Mouse (Mus musculus) cerebellum, adult 2 months (tissue): ENCODE results near the gene Noxred1. TPM values are rescaled to one million over a fixed set of nuclear protein-coding genes. Genes with fewer than 3 reads are reported as not detected.

Experiments used
- DNase-seq, 2 experiments: peaks; one replicate each; pipeline ENCODE4 v3.0.0; 2021
- H3K27ac ChIP-seq: fragments of 200-500 bp; 2 replicates; pipeline ENCODE4 v1.5.1; 2012; ENCODE audit warnings: low read length, control low read depth, inconsistent platforms; ENCODE audit not compliant: insufficient read depth
- H3K27me3 ChIP-seq: fragments of 200-500 bp; 2 replicates; pipeline ENCODE4 v1.6.1; 2012; ENCODE audit warnings: inconsistent platforms, mild to moderate bottlenecking, low read length, moderate library complexity; ENCODE audit not compliant: control insufficient read depth, insufficient read depth
- H3K4me1 ChIP-seq: fragments of 200-500 bp; 2 replicates; pipeline ENCODE4 v1.6.1; 2011; ENCODE audit warnings: low read length; ENCODE audit not compliant: control insufficient read depth, insufficient read depth
- H3K4me3 ChIP-seq: fragments of 200-500 bp; replicated peaks from 2 replicates; pipeline ENCODE3; 2011; ENCODE audit warnings: mild to moderate bottlenecking, low read depth, low read length, control low read depth; ENCODE audit not compliant: insufficient read depth
- CTCF ChIP-seq: fragments of 200-500 bp; IDR thresholded peaks from 2 replicates; pipeline ENCODE4 v1.5.1; 2011; ENCODE audit warnings: low read depth, mild to moderate bottlenecking, control low read depth, low read length, moderate library complexity, borderline replicate concordance; ENCODE audit not compliant: insufficient read depth
- POLR2A ChIP-seq: fragments of 200-500 bp; IDR thresholded peaks from 2 replicates; pipeline ENCODE4 v1.6.1; 2011; ENCODE audit warnings: low read length, control low read depth, borderline replicate concordance; ENCODE audit not compliant: insufficient read depth
- WGBS: fragments of 180-500 bp; shearing (Covaris S2); methylation state at CpG from one replicate; pipeline ENCODE4 v1.1.7; 2018; 5-methylcytosine and 5-hydroxymethylcytosine counted together
- polyA plus RNA-seq: library from polyadenylated mRNA; depleted of rRNA; stranded (reverse); fragments of >200 nt; gene quantifications from 2 replicates; pipeline ENCODE4 v1.2.3, GENCODE M21; 2012; rRNA removed

Noxred1 gene
- polyA plus RNA-seq: 1.5 and 2.0 TPM in 2 replicates

GRCm38 (mm10) chr12:87238632-87239031 lies at the start of gene Noxred1:
Noxred1 (minus strand) TSS chr12:87238732.
- TF ChIP-seq CTCF (no peak), POLR2A (no peak)
- Histone ChIP-seq H3K27ac (no peak within 1 kb of the TSS), H3K27me3 (no peaks in the 10 kb centered on the region), H3K4me3 (no peak within 1 kb of the TSS), H3K4me1 (no peaks in the 10 kb centered on the region)
- DNase-seq: no peak
- 96% methylated on average over 1 of the region's 1 CpGs for WGBS

GRCm38 (mm10) chr12:87284726-87285125 lies 46.2 kb upstream of the Noxred1 start:
- 84% methylated on average over 5 of the region's 5 CpGs for WGBS
- Histone ChIP-seq H3K4me1 (no peaks in the 10 kb centered on the region), H3K27ac (no peak overlapping the region), H3K4me3 (no peak overlapping the region), H3K27me3 (no peaks in the 10 kb centered on the region)
- DNase-seq: no peak
- no peak for TF ChIP-seq POLR2A
- TF ChIP-seq CTCF: no peak

GRCm38 (mm10) chr12:87284268-87284667 lies 45.7 kb upstream of the Noxred1 start:
- WGBS: 77% methylated on average over 4 of the region's 4 CpGs
- H3K4me1 ChIP-seq: no peaks in the 10 kb centered on the region
- no peaks in the 10 kb centered on the region for H3K27me3 ChIP-seq
- DNase-seq: no peak
- H3K27ac ChIP-seq: no peak overlapping the region
- no peak for TF ChIP-seq POLR2A
- no peak for TF ChIP-seq CTCF
- H3K4me3 ChIP-seq: no peak overlapping the region

GRCm38 (mm10) chr12:87283706-87284105 lies 45.2 kb upstream of the Noxred1 start:
- Histone ChIP-seq H3K27me3 (no peaks in the 10 kb centered on the region), H3K4me1 (no peaks in the 10 kb centered on the region), H3K27ac (no peak overlapping the region), H3K4me3 (no peak overlapping the region)
- no peak for TF ChIP-seq POLR2A
- no peak for TF ChIP-seq CTCF
- WGBS: 75% methylated on average over 7 of the region's 7 CpGs
- DNase-seq: no peak

- WGBS: 88% methylated on average over 4 of the region's 4 CpGs
- TF ChIP-seq POLR2A (no peak), CTCF (no peak)
- DNase-seq: no peak
- H3K4me1 ChIP-seq: no peaks in the 10 kb centered on the region
- H3K27ac ChIP-seq: no peak overlapping the region
- H3K4me3 ChIP-seq: no peak overlapping the region
- H3K27me3 ChIP-seq: no peaks in the 10 kb centered on the region
Measured at GRCm38 (mm10) chr12:87282743-87283142, 44.2 kb upstream of the Noxred1 start.

- no peaks in the 10 kb centered on the region for H3K27me3 ChIP-seq
Measured at GRCm38 (mm10) chr12:87281766-87282165, 43.2 kb upstream of the Noxred1 start.

GRCm38 (mm10) chr12:87279879-87280278 lies 41.3 kb upstream of the Noxred1 start:
- TF ChIP-seq CTCF: no peak
- no peak for TF ChIP-seq POLR2A
- no peaks in the 10 kb centered on the region for H3K4me1 ChIP-seq
- 34% methylated on average over 14 of the region's 14 CpGs for WGBS
- no peak overlapping the region for H3K4me3 ChIP-seq
- no peak for DNase-seq
- no peaks in the 10 kb centered on the region for H3K27me3 ChIP-seq
- no peak overlapping the region for H3K27ac ChIP-seq

More at GRCm38 (mm10) chr12:87281766-87282165, 43.2 kb upstream of the Noxred1 start:
- TF ChIP-seq POLR2A (no peak), CTCF (no peak)
- DNase-seq: no peak
- no peaks in the 10 kb centered on the region for H3K4me1 ChIP-seq
- WGBS: 74% methylated on average over 1 of the region's 1 CpGs
- H3K27ac ChIP-seq: no peak overlapping the region
- no peak overlapping the region for H3K4me3 ChIP-seq

- 57% methylated on average over 3 of the region's 3 CpGs for WGBS
- TF ChIP-seq CTCF (no peak), POLR2A (no peak)
- no peak for DNase-seq
- H3K4me3 ChIP-seq: no peak overlapping the region
- no peaks in the 10 kb centered on the region for H3K27me3 ChIP-seq
- no peaks in the 10 kb centered on the region for H3K4me1 ChIP-seq
- no peak overlapping the region for H3K27ac ChIP-seq
Measured at GRCm38 (mm10) chr12:87279350-87279749, 40.8 kb upstream of the Noxred1 start.
